Mouse (Mus musculus) liver, embryonic 13.5 days (tissue): ENCODE measurements around the gene Spats1. TPM values are rescaled to one million over a fixed set of nuclear protein-coding genes. Genes with fewer than 3 reads are reported as not detected.

Experiments used
- ATAC-seq: fragments of 200-750 bp; cut with Nextera tagmentation; 2 replicates; pipeline ENCODE4 v1.8.0; 2017; ENCODE audit warnings: low read depth, mild to moderate bottlenecking, moderate number of reproducible peaks, moderate library complexity
- DNase-seq: peaks from one replicate; pipeline ENCODE4 v3.0.0; 2022
- H3K27ac ChIP-seq: fragments of 300-500 bp; sonication (generic); 2 replicates; pipeline ENCODE4 v1.5.1; 2015; ENCODE audit warnings: moderate library complexity, mild to moderate bottlenecking, inconsistent platforms
- H3K27me3 ChIP-seq: fragments of 300-500 bp; sonication (generic); 2 replicates; pipeline ENCODE4 v1.6.1; 2015; ENCODE audit warnings: mild to moderate bottlenecking, inconsistent platforms
- H3K36me3 ChIP-seq: fragments of 300-500 bp; sonication (generic); 2 replicates; pipeline ENCODE4 v1.6.1; 2015; ENCODE audit warnings: mild to moderate bottlenecking, inconsistent platforms
- H3K4me1 ChIP-seq: fragments of 300-500 bp; sonication (generic); replicated peaks from 2 replicates; pipeline ENCODE4 v1.6.1; 2015; ENCODE audit warnings: inconsistent platforms
- H3K4me2 ChIP-seq: fragments of 300-500 bp; sonication (generic); 2 replicates; pipeline ENCODE4 v1.6.1; 2015; ENCODE audit warnings: inconsistent platforms, mild to moderate bottlenecking, moderate library complexity
- H3K4me3 ChIP-seq: fragments of 300-500 bp; sonication (generic); replicated peaks from 2 replicates; pipeline ENCODE4 v1.5.1; 2015; ENCODE audit warnings: mild to moderate bottlenecking, inconsistent platforms
- H3K9ac ChIP-seq: fragments of 300-500 bp; sonication (generic); 2 replicates; pipeline ENCODE4 v1.6.1; 2015; ENCODE audit warnings: mild to moderate bottlenecking, inconsistent platforms
- H3K9me3 ChIP-seq: fragments of 300-500 bp; sonication (generic); replicated peaks from 2 replicates; pipeline ENCODE4 v1.6.1; 2016; ENCODE audit warnings: inconsistent platforms
- WGBS: fragments of 180-500 bp; shearing (Covaris S2); methylation state at CpG from one replicate; pipeline ENCODE4 v1.1.7; 2015; ENCODE audit not compliant: insufficient replicate concordance; 5-methylcytosine and 5-hydroxymethylcytosine counted together
- polyA plus RNA-seq: library from polyadenylated mRNA; unstranded; fragments of >200 nt; fragmentation: Nextera tagmentation; extraction: Ambion mirVana; gene quantifications from 2 replicates; pipeline ENCODE4 v1.2.1, GENCODE M21; 2015

The Spats1 gene
- polyA plus RNA-seq, 1 experiment from 2014 or later: 0.18 TPM

DNA sequence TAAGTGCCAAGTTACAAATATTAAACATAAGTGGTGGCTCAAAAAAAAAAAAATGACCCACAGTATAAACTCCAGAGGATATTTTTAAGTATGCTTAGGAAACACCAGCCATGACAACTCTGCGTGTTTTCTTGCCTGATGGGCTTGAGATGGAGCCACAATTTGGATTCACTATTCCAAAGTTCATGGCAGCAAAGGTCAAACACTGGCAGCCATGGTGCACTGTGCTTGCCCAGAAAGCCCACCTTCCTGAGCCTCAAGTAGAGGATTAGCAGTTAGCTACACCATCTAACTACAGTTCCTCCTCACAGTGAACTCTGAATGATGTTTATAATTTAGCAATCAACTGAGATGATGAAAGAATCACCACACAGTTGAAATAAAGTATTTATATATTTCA, 73.1 kb downstream of the Spats1 start:
- ATAC-seq (no peak), DNase-seq (no peak)
- Histone ChIP-seq H3K4me2 (no peak overlapping the region), H3K9me3 (no peaks in the 10 kb centered on the region), H3K4me1 (no peaks in the 10 kb centered on the region), H3K27ac (no peak overlapping the region), H3K36me3 (peaks cover 66% of the 10 kb centered on the region), H3K4me3 (no peak overlapping the region), H3K27me3 (no peaks in the 10 kb centered on the region), H3K9ac (no peak overlapping the region)
- WGBS: 90% methylated on average over 1 of the region's 1 CpGs

DNA sequence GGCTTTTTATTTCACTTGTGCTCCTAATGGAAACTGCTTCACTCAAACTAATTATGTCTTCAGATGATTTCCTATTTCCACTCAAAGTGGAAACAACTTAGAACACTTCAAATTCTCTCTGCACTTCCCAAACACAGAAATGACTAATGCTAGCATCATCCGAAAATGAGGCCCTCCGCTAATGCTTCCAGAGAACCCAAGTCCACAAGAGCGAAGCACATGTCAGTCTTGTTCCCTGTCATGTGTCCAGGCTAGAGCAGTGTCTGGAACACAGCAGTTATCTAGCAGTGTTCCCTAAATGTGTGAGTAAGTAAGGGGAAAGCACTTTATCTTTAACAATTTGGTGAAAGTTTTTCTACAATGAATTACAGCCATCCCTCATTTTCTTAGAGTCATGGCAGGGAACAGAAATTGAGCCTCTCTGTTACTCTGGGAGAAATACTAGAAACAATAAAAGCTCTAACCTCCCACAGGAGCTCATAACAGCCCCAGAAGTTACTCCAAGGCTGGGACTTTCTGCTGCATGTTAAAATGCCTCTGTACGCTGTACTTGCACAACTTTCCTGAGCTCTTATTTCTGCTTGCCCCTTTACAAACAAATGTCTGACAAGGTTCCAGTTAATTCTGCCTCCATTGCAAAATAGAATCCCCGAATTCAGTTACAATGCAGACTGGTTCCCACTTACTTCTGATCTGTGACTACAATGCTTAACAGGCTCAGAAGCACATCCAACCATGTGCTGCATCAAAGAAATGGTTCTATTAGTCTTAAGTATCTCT, 73.9 kb downstream of the Spats1 start:
- Histone ChIP-seq H3K9ac (no peak overlapping the region), H3K9me3 (no peaks in the 10 kb centered on the region), H3K4me3 (no peak overlapping the region), H3K27ac (no peak overlapping the region), H3K4me1 (no peaks in the 10 kb centered on the region), H3K27me3 (no peaks in the 10 kb centered on the region), H3K4me2 (no peak overlapping the region), H3K36me3 (peaks cover 58% of the 10 kb centered on the region)
- ATAC-seq (no peak), DNase-seq (no peak)
- WGBS: 87% methylated on average over 5 of the region's 5 CpGs

DNA sequence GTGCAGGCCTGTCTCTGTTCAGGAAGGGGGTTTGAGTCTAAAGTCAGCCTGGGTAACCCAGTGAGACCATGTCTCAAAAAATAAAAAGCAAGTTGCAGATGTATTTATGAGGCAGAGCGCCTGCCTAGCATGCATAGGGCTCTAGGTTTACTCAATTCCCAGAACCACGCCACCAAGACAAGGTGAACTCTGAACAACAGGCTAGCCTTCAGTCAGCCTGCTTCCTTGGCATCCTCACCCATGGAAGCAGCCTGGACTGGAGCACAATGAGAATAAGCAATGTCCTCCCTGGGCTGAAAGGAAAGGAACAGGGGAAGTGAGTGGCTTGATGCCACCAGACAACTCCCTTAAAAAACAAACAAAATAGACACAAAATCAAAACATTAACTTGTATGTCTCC, 77.2 kb downstream of the Spats1 start:
- Histone ChIP-seq H3K27ac (no peak overlapping the region), H3K36me3 (peaks cover 58% of the 10 kb centered on the region), H3K4me3 (no peak overlapping the region), H3K4me2 (no peak overlapping the region), H3K9me3 (no peaks in the 10 kb centered on the region), H3K9ac (no peak overlapping the region), H3K4me1 (no peaks in the 10 kb centered on the region), H3K27me3 (no peaks in the 10 kb centered on the region)
- DNase-seq: no peak
- ATAC-seq: no peak
- WGBS: 86% methylated on average over 2 of the region's 2 CpGs

DNA sequence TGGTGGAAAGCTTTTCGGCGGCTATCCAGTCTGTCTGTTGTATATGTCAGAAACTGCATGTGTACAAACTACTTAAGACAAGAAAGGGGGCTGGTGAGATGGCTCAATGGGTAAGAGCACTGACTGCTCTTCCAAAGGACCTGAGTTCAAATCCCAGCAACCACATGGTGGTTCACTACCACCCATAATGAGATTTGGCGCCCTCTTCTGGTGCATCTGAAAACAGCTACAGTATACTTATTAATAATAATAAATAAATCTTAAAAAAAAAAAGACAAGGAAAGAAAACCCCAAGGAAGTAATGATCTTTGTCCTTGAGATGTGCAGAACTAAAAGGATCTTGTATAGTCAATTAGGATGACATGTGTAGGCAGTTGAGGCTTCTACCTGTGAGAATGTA, 77.7 kb downstream of the Spats1 start:
- Histone ChIP-seq H3K27me3 (no peaks in the 10 kb centered on the region), H3K9ac (no peak overlapping the region), H3K9me3 (no peaks in the 10 kb centered on the region), H3K4me3 (no peak overlapping the region), H3K27ac (no peak overlapping the region), H3K4me1 (no peaks in the 10 kb centered on the region), H3K36me3 (peaks cover 59% of the 10 kb centered on the region), H3K4me2 (no peak overlapping the region)
- WGBS: 64% methylated on average over 3 of the region's 3 CpGs
- no peak for ATAC-seq
- DNase-seq: no peak

DNA sequence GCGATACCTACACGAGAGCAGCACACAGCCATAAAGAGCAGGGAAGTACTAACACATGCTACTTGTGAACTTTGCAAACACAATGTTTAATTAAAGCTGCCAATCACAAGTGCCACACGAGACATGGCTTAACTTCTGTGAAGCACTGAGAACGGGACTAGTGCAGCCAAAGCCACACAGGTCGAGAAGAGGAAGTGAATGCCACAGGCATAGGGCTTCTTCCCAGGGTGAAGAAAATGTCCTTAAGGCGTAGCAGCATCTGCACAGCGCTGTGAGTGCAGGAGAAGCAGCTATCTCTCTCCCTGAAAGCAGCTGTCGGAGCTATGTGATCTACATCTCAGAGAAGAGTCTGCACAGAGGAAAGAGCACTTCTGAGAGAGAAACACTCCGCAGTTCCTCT, 80.6 kb downstream of the Spats1 start:
- H3K27ac ChIP-seq: no peak overlapping the region
- H3K9ac ChIP-seq: no peak overlapping the region
- no peaks in the 10 kb centered on the region for H3K9me3 ChIP-seq
- no peak overlapping the region for H3K4me3 ChIP-seq
- DNase-seq (no peak), ATAC-seq (no peak)
- H3K36me3 ChIP-seq: peaks cover 69% of the 10 kb centered on the region
- WGBS: 65% methylated on average over 9 of the region's 9 CpGs
- H3K4me1 ChIP-seq: no peaks in the 10 kb centered on the region
- no peak overlapping the region for H3K4me2 ChIP-seq
- no peaks in the 10 kb centered on the region for H3K27me3 ChIP-seq

GRCm38 (mm10) chr17:45393765-45394164, 81.5 kb downstream of the Spats1 start:
- ATAC-seq (no peak), DNase-seq (no peak)
- Histone ChIP-seq H3K9me3 (no peaks in the 10 kb centered on the region), H3K27ac (no peak overlapping the region), H3K36me3 (peaks cover 67% of the 10 kb centered on the region), H3K27me3 (no peaks in the 10 kb centered on the region), H3K4me1 (no peaks in the 10 kb centered on the region), H3K9ac (no peak overlapping the region), H3K4me2 (no peak overlapping the region), H3K4me3 (no peak overlapping the region)
- WGBS: 89% methylated on average over 3 of the region's 3 CpGs

Other genes starting within 250 kb of the Spats1 start
- gene Cdc5l, start 41.7 kb downstream of the Spats1 start, polyA plus RNA-seq: 36.4 and 41.5 TPM in 2 replicates
- 8.6 and 9.4 TPM in 2 replicates for gene Aars2, start 31.4 kb upstream of the Spats1 start, polyA plus RNA-seq
- not detected in 2 replicates for gene Tcte1, start 48.0 kb upstream of the Spats1 start, polyA plus RNA-seq
- 0.14 and 0.17 TPM in 2 replicates for gene Tmem151b, start 74.3 kb upstream of the Spats1 start, polyA plus RNA-seq
- 1.4 and 1.6 TPM in 2 replicates for gene Nfkbie, start 80.3 kb upstream of the Spats1 start, polyA plus RNA-seq
- 58.0 and 58.6 TPM in 2 replicates for gene Slc35b2, start 88.5 kb upstream of the Spats1 start, polyA plus RNA-seq
- 1,012 and 1,064 TPM in 2 replicates for gene Hsp90ab1, start 97.9 kb upstream of the Spats1 start, polyA plus RNA-seq
- gene Slc29a1, start 124.2 kb upstream of the Spats1 start, polyA plus RNA-seq: 215 and 233 TPM in 2 replicates
- 0.42 and 0.59 TPM in 2 replicates for gene Mymx, start 126.7 kb upstream of the Spats1 start, polyA plus RNA-seq
- 0.05 and 0.09 TPM in 2 replicates for gene Capn11, start 183.9 kb upstream of the Spats1 start, polyA plus RNA-seq
- 123 and 133 TPM in 2 replicates for gene Mrpl14, start 210.9 kb upstream of the Spats1 start, polyA plus RNA-seq
- 7.7 and 8.3 TPM in 2 replicates for gene Tmem63b, start 211.5 kb upstream of the Spats1 start, polyA plus RNA-seq